Mouse (Mus musculus) heart, adult 2 months (tissue): ENCODE results near the gene Banf1. TPM values are rescaled to one million over a fixed set of nuclear protein-coding genes. Genes with fewer than 3 reads are reported as not detected.

ENCODE experiments used
- DNase-seq, 2 experiments: peaks; one replicate each; pipeline ENCODE4 v3.0.0; 2021
- H3K27ac ChIP-seq: fragments of 200-600 bp; 2 replicates; pipeline ENCODE4 v1.8.1; 2022
- H3K27me3 ChIP-seq: fragments of 200-500 bp; 2 replicates; pipeline ENCODE4 v1.6.1; 2012; ENCODE audit warnings: mild to moderate bottlenecking, low read length, inconsistent platforms, mixed read lengths; ENCODE audit not compliant: control insufficient read depth, insufficient read depth
- H3K36me3 ChIP-seq: fragments of 200-500 bp; 2 replicates; pipeline ENCODE4 v1.6.1; 2012; ENCODE audit warnings: low read length, inconsistent platforms; ENCODE audit not compliant: control insufficient read depth, insufficient read depth
- H3K4me1 ChIP-seq: fragments of 200-500 bp; 2 replicates; pipeline ENCODE4 v1.6.1; 2011; ENCODE audit warnings: low read length; ENCODE audit not compliant: control insufficient read depth, insufficient read depth
- H3K4me3 ChIP-seq: fragments of 200-600 bp; 2 replicates; pipeline ENCODE4 v1.8.1; 2022
- H3K79me2 ChIP-seq: fragments of 200-500 bp; replicated peaks from 2 replicates; pipeline ENCODE4 v1.6.1; 2012; ENCODE audit warnings: mild to moderate bottlenecking, inconsistent platforms, low read length, moderate library complexity, mixed read lengths; ENCODE audit not compliant: control insufficient read depth, insufficient read depth
- H3K9ac ChIP-seq: fragments of 200-500 bp; 2 replicates; pipeline ENCODE4 v1.6.1; 2012; ENCODE audit warnings: low read depth, mild to moderate bottlenecking, control low read depth, inconsistent platforms, low read length, mixed read lengths
- CTCF ChIP-seq: fragments of 200-600 bp; IDR thresholded peaks from 2 replicates; pipeline ENCODE4 v1.8.1; 2022; ENCODE audit warnings: antibody characterized with exemption, mild to moderate bottlenecking, moderate library complexity
- EP300 ChIP-seq: fragments of 200-500 bp; IDR thresholded peaks from 2 replicates; pipeline ENCODE4 v1.6.1; 2011; ENCODE audit warnings: low read depth, low read length, control low read depth; ENCODE audit not compliant: insufficient read depth
- POLR2A ChIP-seq: fragments of 200-500 bp; IDR thresholded peaks from 2 replicates; pipeline ENCODE4 v1.6.1; 2011; ENCODE audit warnings: mild to moderate bottlenecking, low read depth, low read length, control low read depth; ENCODE audit not compliant: insufficient read depth
- WGBS: fragments of 180-500 bp; shearing (Covaris S2); methylation state at CpG from one replicate; pipeline ENCODE4 v1.1.7; 2018; 5-methylcytosine and 5-hydroxymethylcytosine counted together
- intact Hi-C: fragments of 180-260 bp; cut with DNase I; formaldehyde crosslinking; loops from one replicate; pipeline ENCODE4 v1.15.1; 2025
- long read RNA-seq: library from polyadenylated mRNA; stranded (forward); transcript quantifications from one replicate; pipeline ENCODE4 v2.0.0, GENCODE M21; 2021
- polyA plus RNA-seq: library from polyadenylated mRNA; depleted of rRNA; stranded (reverse); fragments of >200 nt; gene quantifications from 2 replicates; pipeline ENCODE4 v1.2.3, GENCODE M21; 2012; rRNA removed
- total RNA-seq, 2 experiments: library from RNA; stranded (reverse); gene quantifications; 2 replicates each; pipeline ENCODE4 v1.2.3; 2021

Banf1 gene
- total RNA-seq = 100 to 1,000 TPM; 113 to 133 TPM
- 148 and 173 TPM in 2 replicates for polyA plus RNA-seq
- long read RNA-seq, transcript Banf1-202 (3 exons, 758 nt) = minor isoform, 5 of 111 reads
- long read RNA-seq, transcript Banf1-201 (3 exons, 1,261 nt) = major isoform, 63 of 111 reads
- long read RNA-seq, partial matches to known transcripts = 41 of 111 reads
- long read RNA-seq, other reads (novel, unspliced or antisense) = 1 of 111 reads

- Histone ChIP-seq H3K9ac (peak within 1 kb of the TSS; percentile 83), H3K27me3 (no peaks in the 10 kb centered on the region), H3K36me3 (no peaks in the 10 kb centered on the region), H3K79me2 (peaks cover 6% of the 10 kb centered on the region), H3K27ac (peak within 1 kb of the TSS; percentile 91), H3K4me1 (peaks cover 10% of the 10 kb centered on the region), H3K4me3 (peak within 1 kb of the TSS; percentile 91)
- DNase-seq = no peak
- intact Hi-C loops = loop anchor here (2.0 kb wide), 2 partner anchors 62 to 120 kb away; no protein-coding TSS in a partner anchor
- WGBS = 1% methylated on average over 32 of the region's 33 CpGs
- peak; percentile 24 for TF ChIP-seq POLR2A
- no peak for TF ChIP-seq EP300
These were observed at the start of gene Banf1 for GRCm38 (mm10) chr19:5367053-5367359. Banf1 (minus strand) TSS chr19:5367168.

DNA sequence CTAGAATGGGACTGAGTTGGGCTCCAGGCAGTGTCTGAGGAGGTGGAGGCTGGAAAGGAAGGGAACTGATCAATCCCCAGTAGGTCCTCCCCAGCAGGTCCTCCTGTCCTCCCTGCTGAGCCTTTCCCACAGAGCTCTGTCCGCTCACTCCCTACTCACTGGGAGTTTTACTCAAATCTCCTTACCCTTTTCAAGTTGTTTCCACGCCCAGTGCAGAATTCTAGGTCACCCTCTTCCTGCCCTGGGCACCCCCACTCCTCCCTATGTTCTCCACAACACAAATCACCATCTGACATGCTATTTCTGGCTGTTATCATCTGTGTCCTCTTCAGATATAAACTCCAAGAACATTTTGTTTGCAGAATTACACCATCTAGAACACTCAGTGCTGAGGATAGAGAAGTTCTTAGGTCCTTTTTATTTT is 47.6 kb upstream of the Banf1 start:
- H3K4me1 ChIP-seq = peaks cover 18% of the 10 kb centered on the region
- no peaks in the 10 kb centered on the region for H3K27me3 ChIP-seq
- intact Hi-C loops = no loop called here
- H3K36me3 ChIP-seq = peaks cover 9% of the 10 kb centered on the region; the same call in 1 of the 2 replicates
- H3K4me3 ChIP-seq = no peak overlapping the region; the same call in 1 of the 2 replicates
- H3K27ac ChIP-seq = peak overlapping the region; percentile 89
- no peaks in the 10 kb centered on the region for H3K79me2 ChIP-seq
- TF ChIP-seq POLR2A = peak; percentile 96
- peak; percentile 74; the same call in 1 of the 2 replicates for TF ChIP-seq EP300
- no peak for TF ChIP-seq CTCF
- WGBS = 46% methylated on average over 2 of the region's 2 CpGs
- DNase-seq = peak; percentile 70 to 74
- H3K9ac ChIP-seq = peak overlapping the region; percentile 26

GRCm38 (mm10) chr19:5413840-5414239 is 46.9 kb upstream of the Banf1 start:
- Histone ChIP-seq H3K79me2 (no peaks in the 10 kb centered on the region), H3K36me3 (peaks cover 11% of the 10 kb centered on the region; the same call in 1 of the 2 replicates), H3K27ac (peak overlapping the region; percentile 89), H3K4me1 (peaks cover 21% of the 10 kb centered on the region), H3K4me3 (no peak overlapping the region), H3K9ac (no peak overlapping the region), H3K27me3 (no peaks in the 10 kb centered on the region)
- TF ChIP-seq POLR2A = no peak
- TF ChIP-seq EP300 = no peak
- no peak for TF ChIP-seq CTCF
- DNase-seq = no peak
- intact Hi-C loops = no loop called here
- WGBS = 77% methylated on average over 4 of the region's 4 CpGs

- no peaks in the 10 kb centered on the region for H3K79me2 ChIP-seq
- peaks cover 4% of the 10 kb centered on the region; the same call in 1 of the 2 replicates for H3K36me3 ChIP-seq
- 0 out of 2 replicates have a peak overlapping the region, but pooled peaks have one; percentile 1 for H3K9ac ChIP-seq
- no peaks in the 10 kb centered on the region for H3K27me3 ChIP-seq
- H3K4me3 ChIP-seq = no peak overlapping the region
- WGBS = 42% methylated on average over 5 of the region's 5 CpGs
- peaks cover 27% of the 10 kb centered on the region for H3K4me1 ChIP-seq
- DNase-seq = peak in 1 of 2 experiments; percentile 48
- H3K27ac ChIP-seq = peak overlapping the region; percentile 53
- intact Hi-C loops = no loop called here
- TF ChIP-seq EP300 (0 out of 2 replicates have a peak, but pooled peaks have one; percentile 7), POLR2A (no peak; the same call in 1 of the 2 replicates)
These were observed 45.0 kb upstream of the Banf1 start for GRCm38 (mm10) chr19:5411961-5412360.

- no peaks in the 10 kb centered on the region for H3K79me2 ChIP-seq
- DNase-seq = no peak
- no peak overlapping the region for H3K9ac ChIP-seq
- intact Hi-C loops = no loop called here
- H3K4me3 ChIP-seq = no peak overlapping the region
- TF ChIP-seq POLR2A (no peak), EP300 (no peak), CTCF (no peak)
- 91% methylated on average over 5 of the region's 5 CpGs for WGBS
- H3K4me1 ChIP-seq = peaks cover 27% of the 10 kb centered on the region
- peaks cover 4% of the 10 kb centered on the region; the same call in 1 of the 2 replicates for H3K36me3 ChIP-seq
- no peak overlapping the region for H3K27ac ChIP-seq
- H3K27me3 ChIP-seq = no peaks in the 10 kb centered on the region
These were observed 43.7 kb upstream of the Banf1 start for GRCm38 (mm10) chr19:5410641-5411040.

GRCm38 (mm10) chr19:5409068-5409467 is 42.1 kb upstream of the Banf1 start:
- Histone ChIP-seq H3K27me3 (no peaks in the 10 kb centered on the region), H3K27ac (peak overlapping the region; percentile 96), H3K79me2 (no peaks in the 10 kb centered on the region), H3K36me3 (peaks cover 4% of the 10 kb centered on the region; the same call in 1 of the 2 replicates), H3K9ac (peak overlapping the region; percentile 12; the same call in 1 of the 2 replicates), H3K4me1 (peaks cover 21% of the 10 kb centered on the region), H3K4me3 (no peak overlapping the region)
- peak; percentile 25; the same call in 1 of the 2 replicates for TF ChIP-seq POLR2A
- TF ChIP-seq EP300 = no peak
- no peak for TF ChIP-seq CTCF
- intact Hi-C loops = no loop called here
- WGBS = 45% methylated on average over 5 of the region's 5 CpGs
- DNase-seq = peak; percentile 55 to 67
